Mouse (Mus musculus) embryo, embryonic 9.5 days (tissue): Measurements from ENCODE around the gene Gfap.

Experiments
- DNase-seq: peaks from one replicate; pipeline ENCODE4 v3.0.0-alpha.2; 2017; ENCODE audit errors: extremely low spot score

The Gfap gene

DNA sequence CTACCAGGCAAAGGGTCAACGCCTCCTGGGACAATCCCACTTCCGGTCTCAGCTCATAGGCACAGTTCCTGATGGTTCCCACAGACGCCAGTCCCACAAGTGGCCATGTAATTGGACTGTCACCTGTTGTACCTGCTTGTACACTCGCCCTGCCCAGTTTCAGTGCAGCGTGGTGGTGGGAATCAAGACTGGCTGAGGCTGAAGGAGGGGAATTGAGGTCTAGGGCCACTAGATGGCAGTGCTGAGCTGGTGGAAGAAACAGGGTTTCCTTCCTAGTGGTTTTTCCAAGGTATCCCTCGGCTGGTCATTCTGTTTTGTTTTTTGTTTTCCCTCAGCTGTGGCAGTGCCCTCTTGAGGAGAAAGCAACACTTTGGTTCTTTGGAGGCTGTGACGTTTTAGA, at the start of gene Gfap:
Gene Gfap, minus strand, starts transcription at position 150 of the 400 bp plus-strand sequence.
- peak; percentile 80 for DNase-seq

GRCm38 (mm10) chr11:102948043-102948961, 47.6 kb upstream of the Gfap start:
- DNase-seq = peak; percentile 45

- no peak for DNase-seq
Measured at GRCm38 (mm10) chr11:102946992-102947343, 46.3 kb upstream of the Gfap start.

GRCm38 (mm10) chr11:102946265-102946991, 45.7 kb upstream of the Gfap start, which contains the start of gene C1ql1:
C1ql1 (minus strand) TSS chr11:102946688.
- peak; percentile 94 for DNase-seq

- DNase-seq = peak; percentile 15
Measured at GRCm38 (mm10) chr11:102945306-102946264, 44.9 kb upstream of the Gfap start.

DNA sequence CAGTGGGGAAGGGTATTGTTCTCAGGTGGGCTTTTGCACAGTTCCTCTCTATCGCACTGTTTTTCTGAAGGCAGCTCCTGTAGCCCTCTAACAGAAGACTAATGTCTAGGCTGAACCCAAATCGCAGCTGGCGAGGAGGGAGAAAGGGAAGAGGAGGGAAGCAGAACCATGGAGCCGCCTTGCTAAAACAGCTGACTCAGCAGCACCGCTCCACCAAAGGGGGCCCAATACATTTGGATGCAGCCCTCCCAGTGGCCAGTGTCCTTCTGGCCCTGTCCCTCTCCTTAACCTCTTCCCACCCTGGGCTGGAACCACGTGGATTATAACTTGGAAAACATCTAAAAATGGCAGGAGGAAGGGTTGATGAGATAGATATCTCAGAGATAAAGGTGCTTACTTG, 40.5 kb upstream of the Gfap start:
- DNase-seq = no peak

DNA sequence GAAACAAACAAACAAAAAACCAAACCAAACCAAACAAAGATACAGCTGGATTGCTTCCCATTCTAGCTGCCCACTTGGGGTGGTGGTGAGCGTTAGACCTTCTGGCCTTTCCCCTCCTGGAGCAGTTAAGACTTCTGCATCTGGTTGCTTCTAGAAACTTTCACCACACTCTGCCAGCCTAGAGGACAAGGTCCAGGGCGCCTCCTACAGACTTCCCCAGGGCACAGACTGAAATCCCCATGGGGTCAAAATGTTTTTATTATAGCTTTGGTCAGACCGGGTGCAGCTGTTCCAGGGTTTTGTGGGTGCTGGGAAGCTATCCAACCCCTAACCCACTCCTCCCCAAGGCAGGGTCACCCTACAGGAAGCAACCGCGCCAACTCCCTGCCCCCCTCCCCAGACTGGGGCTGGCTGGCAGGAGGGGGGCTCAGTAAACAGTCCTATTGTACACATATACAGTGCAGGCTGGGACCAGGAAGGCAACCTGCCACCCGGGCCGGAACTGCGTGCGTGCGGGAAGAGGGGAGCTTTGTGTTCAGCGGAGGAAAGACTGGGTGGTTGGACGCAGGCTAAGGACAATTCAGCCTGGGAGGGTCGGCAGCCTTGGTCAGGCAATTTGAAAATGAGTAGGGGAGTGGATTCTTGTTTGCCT, 38.4 kb upstream of the Gfap start:
- no peak for DNase-seq

DNA sequence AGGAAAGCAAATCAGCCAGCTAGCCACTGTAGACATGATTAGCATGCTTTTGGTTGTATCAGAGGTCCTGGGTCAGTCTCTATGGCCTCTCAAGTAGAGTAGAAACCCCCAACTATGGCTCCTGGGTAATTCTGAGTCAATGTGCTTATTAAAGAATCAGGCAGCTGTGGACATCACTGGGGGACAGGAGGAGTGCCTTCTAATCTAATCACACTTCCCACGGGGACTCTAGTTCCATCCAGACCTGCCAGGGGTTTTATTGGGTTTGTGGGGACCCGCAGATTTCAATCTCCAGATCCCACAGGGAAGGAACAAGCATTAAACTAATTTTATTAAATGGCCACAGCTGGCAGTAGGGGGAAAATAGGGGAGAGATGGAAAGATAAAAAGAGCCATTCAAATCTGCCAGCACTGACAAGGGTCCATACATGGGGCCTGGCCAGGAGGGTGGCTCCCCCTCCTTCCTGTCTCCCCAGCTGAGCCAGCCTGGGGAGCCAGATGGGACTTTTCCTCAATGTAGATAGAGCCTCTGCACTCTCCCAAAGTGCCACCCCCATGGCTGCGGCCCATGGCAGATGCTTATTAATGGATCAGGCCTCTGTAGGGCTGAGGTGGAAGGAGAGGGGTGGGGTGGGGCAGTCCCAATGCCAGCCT, 36.9 kb upstream of the Gfap start:
- DNase-seq = no peak

DNA sequence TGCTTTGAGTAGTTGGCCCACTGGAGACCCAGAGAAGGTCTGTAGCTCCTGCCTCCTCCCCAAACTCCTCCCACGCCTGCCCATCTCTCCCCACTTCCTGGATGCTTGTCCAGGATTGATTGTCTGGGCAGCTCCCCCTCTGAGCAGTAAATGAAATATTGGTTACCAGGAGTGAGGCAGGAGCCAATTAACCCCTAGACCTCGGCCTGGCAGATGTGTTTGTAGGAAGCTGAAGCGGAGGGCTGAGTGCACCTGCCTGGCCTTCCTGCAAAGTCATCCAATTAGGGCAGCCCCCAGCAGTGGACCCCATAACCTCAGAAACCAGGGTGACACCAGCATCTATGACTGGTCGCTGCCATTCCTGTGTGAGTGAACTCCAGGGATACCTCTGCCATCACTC, 35.6 kb upstream of the Gfap start:
- DNase-seq = peak; percentile 25

DNA sequence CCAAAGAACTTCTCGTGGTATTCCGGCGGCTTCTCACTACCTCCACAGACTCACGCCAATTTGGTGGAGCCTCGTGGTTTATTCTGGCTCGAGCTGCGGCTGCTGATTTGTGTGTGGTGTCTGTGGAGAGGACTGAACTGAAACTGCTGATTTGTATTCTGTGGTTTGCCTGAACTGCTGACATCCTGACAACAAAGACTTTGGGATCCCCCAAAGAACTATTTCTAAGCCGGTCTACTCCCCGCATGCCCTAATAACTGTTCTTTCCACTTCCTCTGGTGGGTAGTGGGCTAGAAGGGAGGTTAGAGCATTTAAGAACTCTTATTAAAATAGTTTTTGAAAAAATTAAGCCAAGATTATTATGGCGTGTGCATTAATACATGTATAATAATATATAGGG, 30.0 kb upstream of the Gfap start:
- no peak for DNase-seq

- DNase-seq = no peak
Measured at GRCm38 (mm10) chr11:102925351-102925717, 24.6 kb upstream of the Gfap start.

GRCm38 (mm10) chr11:102924557-102925350, 24.0 kb upstream of the Gfap start, which contains the start of gene Kif18b:
Kif18b (minus strand) TSS chr11:102925124.
- peak; percentile 95 for DNase-seq

DNA sequence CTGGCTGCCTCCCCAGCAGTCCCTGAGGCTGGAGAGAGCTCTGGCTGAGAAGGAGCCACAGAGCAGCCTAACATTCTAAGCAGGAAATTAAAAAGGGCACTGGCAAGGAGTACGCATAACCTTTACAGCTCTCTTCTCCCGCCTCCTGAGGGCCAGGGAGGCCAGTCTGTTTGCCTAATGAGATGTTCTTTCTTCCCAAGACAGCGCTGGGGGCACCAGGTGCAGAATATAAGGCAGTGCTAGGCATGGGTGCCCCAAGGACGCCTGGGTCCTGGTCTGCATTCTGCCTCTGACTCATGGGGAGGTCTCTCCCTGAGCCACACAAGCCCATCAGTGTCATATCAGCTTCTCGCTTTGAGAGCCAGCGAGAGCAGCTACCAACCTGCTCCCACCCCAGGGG, 20.8 kb upstream of the Gfap start:
- no peak for DNase-seq

DNA sequence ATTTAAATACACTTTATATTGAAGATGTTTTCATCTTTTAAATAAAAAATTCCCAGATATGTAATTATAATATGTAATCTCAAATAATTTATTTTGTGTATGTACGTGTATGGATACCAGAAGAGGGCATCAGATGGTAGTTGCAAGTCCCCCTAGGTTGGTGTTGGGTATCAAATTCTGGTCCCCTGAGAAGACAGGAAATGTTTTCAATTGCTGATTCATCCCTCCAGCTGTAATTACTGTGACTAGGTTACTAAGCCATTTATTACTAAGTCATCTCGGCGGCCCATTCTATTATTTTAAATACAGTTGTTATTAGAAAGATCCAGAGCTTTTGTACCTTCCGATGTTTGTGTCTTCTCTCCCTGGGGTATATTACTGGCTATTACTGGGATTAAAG, 17.4 kb upstream of the Gfap start:
- DNase-seq = no peak

- DNase-seq = no peak
Measured at GRCm38 (mm10) chr11:102915380-102915779, 14.7 kb upstream of the Gfap start.

DNA sequence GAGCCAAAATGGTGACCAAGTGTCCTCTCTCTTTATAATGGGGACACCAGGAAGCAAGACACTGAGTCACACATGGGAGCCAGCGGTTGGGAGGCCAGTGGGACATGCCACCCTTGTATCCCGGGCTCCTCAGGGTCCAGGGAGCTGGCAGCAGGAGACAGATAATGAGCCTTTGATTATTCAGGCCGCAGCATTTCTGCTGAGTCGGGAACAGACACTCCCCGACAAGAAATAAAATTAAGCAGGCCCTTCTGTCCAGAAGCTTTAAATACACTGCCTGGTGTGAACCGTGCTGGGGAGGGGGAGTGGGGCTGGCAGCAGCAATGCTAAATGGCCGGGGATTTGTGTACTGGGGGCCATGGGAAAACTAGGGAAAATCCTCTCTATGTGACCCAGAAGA, 10.7 kb upstream of the Gfap start:
- DNase-seq = no peak

DNA sequence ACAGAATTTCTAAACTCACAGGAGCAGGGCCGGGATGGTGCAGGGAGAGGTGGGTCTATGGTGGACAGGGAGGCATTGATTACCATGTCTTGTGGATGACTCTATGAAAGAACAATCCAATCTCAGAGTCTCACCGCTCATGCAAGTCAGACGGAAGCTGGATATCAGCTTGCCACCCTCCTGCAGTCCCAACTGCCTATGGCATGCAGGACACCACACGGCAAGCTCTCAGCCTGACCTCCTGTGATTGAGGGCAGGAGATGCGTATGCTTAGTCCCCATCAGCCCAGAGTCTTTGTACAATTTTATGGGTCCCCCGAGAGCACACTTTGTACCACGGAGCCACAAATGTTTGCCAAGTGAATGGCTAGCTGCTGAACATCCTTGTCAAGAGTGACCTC, 2.9 kb upstream of the Gfap start:
- DNase-seq = no peak

DNA sequence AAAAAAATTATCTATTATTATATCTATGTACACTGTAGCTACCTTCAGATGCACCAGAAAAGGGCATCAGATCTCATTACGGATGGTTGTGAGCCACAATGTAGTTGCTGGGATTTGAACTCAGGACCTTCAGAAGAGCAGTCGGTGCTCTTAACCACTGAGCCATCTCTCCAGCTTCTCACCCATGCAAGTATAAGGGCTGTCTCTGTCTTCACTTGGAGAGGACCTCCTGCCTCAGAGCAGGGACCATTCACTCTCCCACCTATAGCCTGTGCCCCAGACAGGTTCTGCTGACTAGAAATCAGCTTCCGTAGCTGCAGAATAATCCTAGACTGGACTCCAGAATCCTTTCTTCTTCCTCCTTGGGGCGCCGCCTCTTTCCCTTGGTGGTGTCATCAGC, 1.4 kb upstream of the Gfap start:
- DNase-seq = no peak

- no peak for DNase-seq
Measured at GRCm38 (mm10) chr11:102901199-102901598, 487 bp upstream of the Gfap start.

- DNase-seq = no peak
Measured at GRCm38 (mm10) chr11:102898408-102898807, 2.3 kb downstream of the Gfap start.
